Mouse (Mus musculus): ENCODE measurements at regions not wholly inside any gene's neighbourhood (a gene's known extent, or its start where the extent isn't known, plus 50 kb on each side); places are given as distances from the start of the nearest gene placed in this dataset.
A peak's percentile ranks its signal among the peaks of the same experiment; 100 is the strongest.

DNA sequence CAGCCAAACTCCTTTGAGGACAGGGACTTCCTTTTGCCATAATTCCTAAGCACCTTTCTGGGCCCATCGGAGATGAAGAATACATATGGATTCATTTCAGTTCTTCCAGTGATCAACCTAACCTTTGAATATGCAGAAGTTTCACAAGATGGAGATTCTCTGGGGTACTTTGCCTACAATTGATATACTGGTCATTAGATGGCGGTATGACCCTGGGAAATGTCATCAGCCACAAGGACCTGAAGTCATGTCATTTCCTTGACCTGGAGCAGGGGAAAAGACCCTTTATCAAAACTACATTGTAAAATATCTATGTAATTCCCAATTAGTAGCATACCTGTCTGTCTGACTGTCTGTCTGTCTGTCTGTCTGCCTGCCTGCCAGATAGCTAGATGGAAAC, 164.0 kb upstream of the Slc24a3 start:
- no peak for DNase-seq
- intact Hi-C loops (cut with DNase I), result loop anchor here (10.0 kb wide), 1 partner anchor 581 kb away; no protein-coding TSS in a partner anchor

DNA sequence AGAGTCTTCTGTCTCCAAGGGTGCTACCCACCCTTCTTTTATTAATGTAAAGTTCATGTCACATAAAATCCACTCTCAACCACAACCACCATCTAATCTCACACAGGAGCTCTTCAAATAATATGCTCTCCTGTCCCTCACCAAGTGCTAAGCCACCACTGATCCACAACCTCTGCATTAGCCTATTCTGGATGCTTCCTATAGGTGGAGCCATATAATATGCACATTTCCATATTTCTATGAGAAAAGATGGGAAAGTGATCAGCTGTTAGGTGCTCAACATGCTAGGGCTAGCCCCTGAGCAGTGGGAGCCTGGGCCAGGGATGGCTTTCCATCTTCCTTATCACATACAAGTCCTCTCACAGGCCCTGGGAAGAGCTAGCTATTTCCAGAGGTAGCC, 156.9 kb upstream of the Slc24a3 start:
- no peak for DNase-seq
- intact Hi-C loops (cut with DNase I), result loop anchor here (10.0 kb wide), 1 partner anchor 504 kb away; no protein-coding TSS in a partner anchor

DNA sequence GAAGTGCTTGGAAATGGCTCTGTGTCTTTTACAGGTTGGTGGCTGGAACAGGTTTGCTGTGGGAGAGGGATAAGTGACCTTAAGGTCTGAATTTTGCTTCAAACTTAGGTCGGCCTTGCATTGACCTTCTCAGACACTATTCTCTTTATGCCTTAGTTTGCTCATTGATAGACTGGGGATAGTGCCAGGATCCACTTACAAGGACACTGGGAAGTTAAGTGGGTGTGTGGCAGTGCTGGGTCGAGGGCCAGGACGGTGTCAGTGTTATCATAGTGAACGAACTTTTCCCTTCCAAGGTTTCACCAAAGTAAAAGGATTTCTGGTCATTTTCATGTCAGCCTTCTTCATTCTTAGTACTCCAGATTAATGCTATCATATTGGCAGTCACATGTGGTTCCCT, 156.3 kb upstream of the Slc24a3 start:
- intact Hi-C loops (cut with DNase I), result loop anchor here (10.0 kb wide), 1 partner anchor 504 kb away; no protein-coding TSS in a partner anchor
- DNase-seq, result peak; percentile 27 to 29

DNA sequence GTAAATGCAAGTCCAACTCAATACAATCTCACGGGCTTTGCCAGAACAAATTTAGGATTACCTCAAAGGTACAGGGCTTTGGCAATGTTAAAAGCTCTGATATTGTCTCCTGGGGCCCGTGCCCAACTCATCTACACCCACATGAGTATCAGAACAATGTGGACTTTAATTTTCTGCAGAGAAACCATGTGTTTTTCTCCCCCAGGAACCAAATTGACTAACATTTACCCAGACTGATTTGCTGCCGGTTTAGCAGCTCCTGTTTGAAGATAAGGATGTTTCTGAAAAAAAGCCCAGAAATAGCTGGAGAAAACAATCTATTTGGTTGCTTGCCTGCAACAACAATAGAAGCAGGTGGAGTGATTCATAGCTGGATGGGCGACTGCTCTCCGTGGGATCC, 151.6 kb upstream of the Slc24a3 start:
- intact Hi-C loops (cut with DNase I), result loop anchor here (10.0 kb wide), 1 partner anchor 499 kb away; no protein-coding TSS in a partner anchor
- DNase-seq, result no peak

DNA sequence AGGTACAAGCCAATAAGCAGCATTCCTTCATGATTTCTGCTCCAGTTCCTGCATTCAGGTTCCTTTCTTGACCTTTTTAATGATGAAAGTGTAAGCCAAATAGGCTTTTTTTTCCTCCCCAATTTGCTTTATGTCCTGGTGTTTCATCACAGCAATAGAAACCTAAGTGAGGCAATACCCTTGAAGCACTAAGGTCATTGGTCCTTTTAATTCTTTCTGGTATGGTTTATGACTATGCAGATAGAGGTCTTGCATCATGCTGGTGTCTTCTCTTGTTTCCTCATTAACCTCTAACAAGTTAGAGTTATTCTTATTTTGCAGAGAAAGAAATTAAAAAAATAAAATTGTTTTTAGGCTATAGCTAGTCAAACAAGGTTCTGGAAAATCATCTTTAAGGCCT, 150.6 kb upstream of the Slc24a3 start:
- intact Hi-C loops (cut with DNase I), result loop anchor here (10.0 kb wide), 1 partner anchor 498 kb away; no protein-coding TSS in a partner anchor
- DNase-seq, result no peak

DNA sequence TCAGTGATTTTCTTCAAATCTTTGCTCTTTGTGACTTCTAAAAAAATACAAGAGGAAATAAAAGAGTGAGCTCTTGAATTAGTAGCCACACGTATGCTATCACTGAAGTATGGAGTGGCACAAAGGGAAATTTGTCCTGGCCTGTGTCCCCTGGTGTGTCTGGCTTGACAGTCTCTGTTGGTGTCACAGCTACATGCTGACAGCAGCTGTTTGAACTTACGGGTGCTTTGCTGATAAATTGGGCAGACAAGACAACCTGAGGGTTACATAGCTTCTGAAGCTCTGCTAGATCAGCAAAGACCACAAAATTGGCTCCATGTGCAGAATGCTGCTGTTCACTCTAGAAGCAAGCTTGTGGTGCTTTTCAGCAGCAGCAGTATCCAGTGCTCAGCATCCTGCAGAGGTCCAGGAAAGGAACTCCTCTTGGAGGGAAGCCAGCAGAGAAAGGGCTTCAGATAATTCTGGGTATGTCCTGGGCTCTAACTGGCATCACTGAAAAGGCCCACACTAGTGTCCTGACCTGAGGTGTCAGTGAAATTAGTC, 149.9 kb upstream of the Slc24a3 start:
- peak; percentile 16 to 29 for DNase-seq
- intact Hi-C loops (cut with DNase I), result loop anchor here (10.0 kb wide), 1 partner anchor 497 kb away; no protein-coding TSS in a partner anchor

DNA sequence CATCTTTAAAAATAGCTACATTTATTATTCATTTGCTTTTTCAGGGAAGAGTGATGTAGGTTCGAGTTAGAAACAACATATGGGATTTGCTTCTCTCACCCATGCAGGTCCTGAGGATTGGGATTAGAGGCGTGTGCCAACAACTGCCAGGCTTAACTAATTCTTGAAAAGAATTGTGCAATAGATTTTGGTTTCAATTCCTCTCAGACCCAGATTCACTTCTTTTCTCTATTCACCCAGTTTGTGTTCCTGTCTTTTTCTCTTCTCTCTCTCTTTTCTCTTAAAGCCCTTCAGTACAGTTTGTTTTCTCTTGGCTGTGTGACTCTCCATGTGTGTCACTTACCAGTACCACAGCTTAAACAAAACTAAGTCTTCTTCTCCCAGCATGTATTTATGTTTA, 119.8 kb upstream of the Slc24a3 start:
- intact Hi-C loops (cut with DNase I), result no loop called here
- DNase-seq, result no peak

DNA sequence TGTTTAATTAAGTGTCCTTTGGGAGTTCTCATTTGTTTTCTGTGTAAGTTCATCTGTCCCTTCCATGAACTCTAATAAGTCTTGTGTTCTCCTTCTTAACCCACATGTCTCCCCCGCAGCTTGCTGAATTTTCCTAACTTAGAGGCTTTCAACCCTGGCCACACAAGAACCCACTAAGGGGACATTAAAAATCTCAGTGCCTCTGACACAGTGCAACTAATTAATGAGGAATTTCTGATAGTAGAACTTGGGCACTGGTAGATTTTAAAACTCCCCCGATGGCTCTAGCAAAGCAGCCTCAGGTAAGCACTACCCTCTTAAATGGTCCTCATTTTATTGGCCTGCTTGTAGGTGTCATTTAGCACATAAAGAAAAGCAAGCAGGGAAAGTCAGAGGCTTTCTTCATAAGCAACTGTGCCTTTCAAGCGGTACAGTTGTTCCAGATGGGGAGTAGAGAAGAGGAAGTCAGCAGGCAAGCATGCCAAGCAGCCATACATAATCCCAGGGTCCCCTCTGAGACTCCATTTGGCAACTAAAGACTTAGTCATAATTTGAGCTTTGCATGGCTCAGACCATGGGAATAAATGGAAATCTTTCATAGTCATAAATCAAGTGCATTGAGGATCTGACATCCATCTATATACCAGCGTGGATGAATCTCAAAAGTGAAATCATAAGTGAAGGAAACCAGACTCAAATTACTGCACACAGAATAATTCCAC, 117.7 kb upstream of the Slc24a3 start:
- DNase-seq, result no peak
- intact Hi-C loops (cut with DNase I), result no loop called here

DNA sequence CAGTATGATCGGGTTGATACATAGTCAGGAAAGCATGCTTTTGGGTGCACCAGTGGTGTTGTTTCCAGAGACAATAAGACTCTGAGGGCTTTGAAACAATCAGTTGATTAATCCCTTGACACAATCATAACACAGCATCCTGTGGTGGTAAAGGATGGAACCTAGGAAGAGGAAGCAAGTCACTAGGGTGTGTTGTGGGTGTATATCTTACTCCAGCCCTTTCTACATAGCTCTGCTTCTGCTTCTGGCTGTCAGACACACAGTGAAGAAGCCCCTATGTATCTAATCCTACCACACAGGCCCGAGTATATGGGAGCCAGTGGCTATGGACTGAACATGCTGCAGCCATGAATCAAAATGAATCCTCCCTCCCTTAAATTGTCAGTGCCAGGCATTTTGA, 115.1 kb upstream of the Slc24a3 start:
- DNase-seq, result no peak
- intact Hi-C loops (cut with DNase I), result no loop called here

DNA sequence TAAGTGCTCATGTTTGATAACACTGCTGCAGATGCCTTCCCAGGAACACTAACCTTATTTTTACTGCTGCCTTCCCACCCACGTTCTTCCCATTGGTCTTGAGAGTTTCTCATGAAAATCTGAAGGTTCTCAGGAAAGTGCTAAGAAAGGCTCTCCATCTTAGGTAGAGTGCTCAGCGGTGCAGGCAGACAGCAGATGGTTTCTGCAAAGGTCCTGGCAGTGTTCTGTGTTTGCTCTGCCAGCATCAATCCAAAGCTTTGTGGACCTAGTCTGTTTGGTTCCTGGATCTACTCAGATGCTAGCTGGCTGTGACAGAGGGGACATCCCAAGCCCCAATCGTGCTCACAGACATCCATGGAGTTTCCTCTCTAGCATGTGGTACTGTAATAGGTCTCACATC, 111.3 kb upstream of the Slc24a3 start:
- DNase-seq, result no peak
- intact Hi-C loops (cut with DNase I), result no loop called here

DNA sequence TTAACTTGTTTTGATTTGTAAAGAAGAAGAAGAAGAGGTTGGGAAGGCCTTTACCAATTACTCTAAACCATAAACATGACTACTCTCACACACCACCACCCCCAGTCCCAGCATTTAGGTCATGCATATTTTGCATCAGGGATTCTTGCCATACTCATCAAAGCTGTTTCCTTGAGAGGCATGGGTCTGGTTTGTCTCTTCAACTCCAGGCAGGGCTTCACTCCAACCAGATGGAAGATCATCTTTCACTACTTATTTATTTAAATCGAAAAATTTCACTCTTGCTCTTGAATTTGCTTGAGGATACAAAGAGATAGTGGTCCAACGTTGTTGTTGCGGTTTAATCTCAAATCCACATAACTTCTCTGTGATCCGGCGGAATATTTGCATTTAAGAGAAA, 110.8 kb upstream of the Slc24a3 start:
- intact Hi-C loops (cut with DNase I), result no loop called here
- DNase-seq, result no peak

DNA sequence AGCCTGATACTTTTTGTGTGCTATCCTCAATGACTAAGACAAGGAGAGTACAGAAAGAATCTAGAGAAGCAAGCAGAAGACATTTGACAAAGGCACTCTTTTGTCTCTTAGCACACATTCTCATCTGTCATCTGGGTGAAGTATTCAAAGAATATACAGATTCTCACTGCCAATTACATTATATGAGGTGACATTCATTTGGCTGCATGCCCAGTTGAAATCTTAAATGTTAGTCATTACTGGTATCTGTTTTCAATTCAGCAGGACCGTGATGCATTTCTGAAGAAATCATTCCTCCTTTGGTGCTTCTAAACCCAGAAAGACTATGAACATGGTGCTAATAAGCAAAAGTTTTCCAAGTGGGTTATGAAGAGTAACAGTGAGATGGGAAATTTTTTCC, 97.6 kb upstream of the Slc24a3 start:
- no peak for DNase-seq
- intact Hi-C loops (cut with DNase I), result no loop called here

DNA sequence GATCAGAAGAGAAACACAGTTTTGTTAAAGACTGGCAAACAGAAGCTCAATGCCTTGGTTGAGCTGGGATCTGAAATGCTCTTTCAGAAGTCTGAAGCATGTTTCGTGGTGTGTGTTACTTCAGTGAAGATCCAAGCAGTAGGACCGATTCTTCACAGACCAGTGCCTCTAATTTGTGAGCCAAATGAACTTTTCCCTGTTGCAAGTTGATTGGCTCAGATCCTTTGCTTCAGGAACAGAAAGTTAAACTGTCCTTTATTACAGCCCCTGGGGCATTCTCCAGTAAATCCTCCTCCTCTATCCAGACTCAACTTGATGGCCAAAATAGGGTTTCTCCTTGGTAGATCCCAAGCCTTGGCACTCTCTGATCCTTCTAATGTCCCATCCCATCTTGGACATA, 85.6 kb upstream of the Slc24a3 start:
- no peak for DNase-seq
- intact Hi-C loops (cut with DNase I), result no loop called here

DNA sequence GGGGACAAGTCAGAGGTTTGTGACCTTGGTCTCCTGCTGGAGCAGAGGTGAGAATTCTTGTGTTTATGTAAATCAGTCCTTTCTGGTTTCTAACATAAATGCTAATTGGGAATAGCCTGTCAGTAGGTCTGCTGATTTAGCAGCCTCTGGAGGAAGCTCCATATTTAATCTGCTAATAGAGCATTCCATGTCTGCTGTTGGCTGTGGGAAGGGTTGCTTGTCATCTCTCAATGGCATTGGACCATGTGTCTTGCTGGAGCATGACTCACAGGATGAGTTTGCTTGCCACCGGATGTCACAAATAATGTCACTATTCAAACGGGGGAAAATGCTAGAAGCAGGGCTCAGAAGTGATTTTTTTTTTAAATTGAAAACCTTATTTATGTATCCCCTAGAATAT, 82.9 kb upstream of the Slc24a3 start:
- peak in 1 of 2 experiments; percentile 8 for DNase-seq
- intact Hi-C loops (cut with DNase I), result no loop called here

DNA sequence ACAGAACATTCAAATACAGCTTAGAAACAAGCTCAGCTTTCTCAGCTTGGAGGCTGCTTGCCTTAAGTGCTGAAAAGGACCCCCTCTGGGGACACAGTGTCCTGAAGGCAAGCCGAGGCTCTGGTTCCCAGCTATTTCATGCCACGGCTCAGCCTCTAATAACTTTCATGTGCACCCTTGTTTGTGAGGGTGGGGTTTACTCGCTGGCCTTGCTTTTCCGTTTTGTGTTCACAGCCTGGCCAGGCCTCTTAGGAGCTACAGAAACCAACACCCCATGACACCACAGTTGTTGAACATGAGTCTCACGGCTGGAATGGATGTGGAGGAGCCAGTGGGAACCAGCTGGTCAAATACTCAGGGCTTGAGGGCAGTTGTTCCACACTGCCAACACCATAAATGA, 81.4 kb upstream of the Slc24a3 start:
- intact Hi-C loops (cut with DNase I), result no loop called here
- peak; percentile 6 to 21 for DNase-seq

DNA sequence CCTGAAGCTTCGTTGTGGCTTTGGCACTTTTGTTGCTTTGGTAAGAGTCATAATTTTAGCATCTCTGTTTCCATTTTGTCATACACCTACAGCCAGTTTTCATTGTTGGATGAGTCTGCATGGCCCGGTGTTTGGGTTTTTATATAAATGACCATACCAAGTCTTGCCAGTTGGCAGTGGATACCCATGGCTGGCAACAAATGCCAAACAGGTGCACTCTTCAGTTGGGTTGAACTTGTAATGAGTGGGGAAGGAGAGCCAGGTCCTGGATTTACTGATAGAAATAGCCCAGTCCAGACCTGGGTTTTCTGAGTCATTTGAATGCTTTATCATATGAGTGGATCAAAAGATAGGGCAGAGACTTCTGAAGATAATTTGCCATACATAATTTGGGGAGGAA, 64.3 kb upstream of the Slc24a3 start:
- no peak for DNase-seq
- intact Hi-C loops (cut with DNase I), result no loop called here

DNA sequence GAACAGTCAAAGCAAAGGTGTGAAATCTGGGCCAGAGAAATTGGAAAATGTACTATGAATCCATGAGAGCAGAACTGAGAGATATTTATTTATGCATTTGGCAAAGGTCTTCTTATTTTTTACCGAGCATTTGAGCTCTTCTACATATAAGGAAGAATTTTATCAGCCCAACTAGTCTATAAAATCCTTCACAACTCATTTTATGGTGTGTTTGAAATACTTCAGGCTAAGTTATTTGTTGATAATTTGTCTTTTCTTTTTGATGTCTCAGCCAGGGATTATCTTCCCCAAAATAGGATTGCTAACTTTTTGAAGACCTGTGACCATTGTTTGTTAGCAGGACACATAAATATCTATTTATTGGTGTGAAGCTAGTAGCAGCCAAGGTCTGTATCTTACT, 55.9 kb upstream of the Slc24a3 start:
- DNase-seq, result no peak
- intact Hi-C loops (cut with DNase I), result no loop called here

DNA sequence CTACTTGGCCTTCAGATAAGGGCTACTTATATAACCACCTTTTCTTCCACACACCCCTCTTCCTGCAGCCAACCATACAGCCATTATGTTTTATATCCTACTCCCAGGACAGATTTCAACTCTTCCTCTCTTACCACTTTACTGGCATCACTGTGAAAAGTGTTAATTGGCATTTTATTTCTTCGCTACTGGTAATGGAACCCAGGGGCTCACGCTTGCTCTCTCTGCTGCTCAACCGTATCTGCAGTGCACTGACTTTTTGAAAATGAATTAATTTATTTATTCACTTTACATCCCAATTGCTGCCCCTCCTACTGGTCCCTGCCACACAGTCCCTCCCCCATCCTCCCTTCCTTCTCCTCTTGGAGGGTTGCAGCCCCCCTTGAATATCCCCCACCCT, 52.5 kb upstream of the Slc24a3 start:
- intact Hi-C loops (cut with DNase I), result no loop called here
- DNase-seq, result no peak
